Mouse (Mus musculus): ENCODE data around the gene Pex12. TPM values are rescaled to one million over a fixed set of nuclear protein-coding genes. Genes with fewer than 3 reads are reported as not detected.
A peak's percentile ranks its signal among the peaks of the same experiment; 100 is the strongest.

The Pex12 gene
- polyA plus RNA-seq, 1 experiment from 2014 or later: 9.3 TPM

- WGBS: 67% methylated on average over 2 of the region's 2 CpGs
- 0 out of 2 replicates have a peak, but pooled peaks have one; percentile 36 for TF ChIP-seq CTCF (IDR thresholded peaks at IDR 0.05; ENCODE audit: low read depth)
- H3K4me3 ChIP-seq (ENCODE audit: low read depth, low read length): no peak overlapping the region
- no peak for ATAC-seq
- H3K4me1 ChIP-seq (replicated peaks; ENCODE audit: control insufficient read depth, insufficient read depth, low read length): no peaks in the 10 kb centered on the region
- no peak overlapping the region for H3K9ac ChIP-seq (ENCODE audit: low read depth, low read length)
- no peaks in the 10 kb centered on the region for H3K9me3 ChIP-seq (ENCODE audit: control insufficient read depth)
- no peak overlapping the region for H3K27ac ChIP-seq (ENCODE audit: low read depth, low read length)
- H3K4me2 ChIP-seq (replicated peaks; ENCODE audit: low read depth): no peak overlapping the region
- H3K27me3 ChIP-seq (replicated peaks; ENCODE audit: control insufficient read depth, insufficient read depth, low read length): no peaks in the 10 kb centered on the region
- 0 out of 2 replicates have a peak, but pooled peaks cover 7% of the 10 kb centered on the region for H3K36me3 ChIP-seq (ENCODE audit: control insufficient read depth, insufficient read depth)
Observed at GRCm38 (mm10) chr11:83301431-83301831, 955 bp downstream of the Pex12 start.

GRCm38 (mm10) chr11:83299724-83300123 is 2.7 kb downstream of the Pex12 start:
- no peak overlapping the region for H3K27ac ChIP-seq (ENCODE audit: low read depth, low read length)
- no peaks in the 10 kb centered on the region for H3K9me3 ChIP-seq (ENCODE audit: control insufficient read depth)
- no peaks in the 10 kb centered on the region for H3K4me1 ChIP-seq (replicated peaks; ENCODE audit: control insufficient read depth, insufficient read depth, low read length)
- no peak for ATAC-seq
- H3K4me3 ChIP-seq (ENCODE audit: low read depth, low read length): no peak overlapping the region
- no peak for TF ChIP-seq CTCF (IDR thresholded peaks at IDR 0.05; ENCODE audit: low read depth)
- no peak overlapping the region for H3K4me2 ChIP-seq (replicated peaks; ENCODE audit: low read depth)
- no peak overlapping the region for H3K9ac ChIP-seq (ENCODE audit: low read depth, low read length)
- WGBS: 87% methylated on average over 9 of the region's 9 CpGs
- peaks cover 13% of the 10 kb centered on the region for H3K36me3 ChIP-seq (ENCODE audit: control insufficient read depth, insufficient read depth)
- no peaks in the 10 kb centered on the region for H3K27me3 ChIP-seq (replicated peaks; ENCODE audit: control insufficient read depth, insufficient read depth, low read length)

- H3K4me2 ChIP-seq (replicated peaks; ENCODE audit: low read depth): peak within 1 kb of the TSS; percentile 76
- H3K27ac ChIP-seq (ENCODE audit: low read depth, low read length): peak within 1 kb of the TSS; percentile 92
- WGBS: 2% methylated on average over 56 of the region's 56 CpGs
- TF ChIP-seq CTCF (IDR thresholded peaks at IDR 0.05; ENCODE audit: low read depth): 0 out of 2 replicates have a peak, but pooled peaks have one; percentile 5
- no peaks in the 10 kb centered on the region for H3K4me1 ChIP-seq (replicated peaks; ENCODE audit: control insufficient read depth, insufficient read depth, low read length)
- no peaks in the 10 kb centered on the region for H3K9me3 ChIP-seq (ENCODE audit: control insufficient read depth)
- H3K36me3 ChIP-seq (ENCODE audit: control insufficient read depth, insufficient read depth): peaks cover 13% of the 10 kb centered on the region
- ATAC-seq: peak; percentile 92
- H3K4me3 ChIP-seq (ENCODE audit: low read depth, low read length): peak within 1 kb of the TSS; percentile 68
- peak within 1 kb of the TSS; percentile 74 for H3K9ac ChIP-seq (ENCODE audit: low read depth, low read length)
- H3K27me3 ChIP-seq (replicated peaks; ENCODE audit: control insufficient read depth, insufficient read depth, low read length): no peaks in the 10 kb centered on the region
Observed at GRCm38 (mm10) chr11:83298225-83299195, 3.9 kb downstream of the Pex12 start, which contains the start of gene Ap2b1. Ap2b1 (plus strand) TSS chr11:83299024.

GRCm38 (mm10) chr11:83297816-83298215 is 4.6 kb downstream of the Pex12 start:
- Histone ChIP-seq H3K27me3 (replicated peaks; ENCODE audit: control insufficient read depth, insufficient read depth, low read length) (no peaks in the 10 kb centered on the region), H3K27ac (ENCODE audit: low read depth, low read length) (peak overlapping the region; percentile 92; the same call in 1 of the 2 replicates)
- ATAC-seq: no peak

GRCm38 (mm10) chr11:83294133-83294532 is 8.3 kb downstream of the Pex12 start:
- no peak overlapping the region for H3K27ac ChIP-seq (ENCODE audit: low read depth, low read length)
- H3K4me1 ChIP-seq (replicated peaks; ENCODE audit: control insufficient read depth, insufficient read depth, low read length): no peaks in the 10 kb centered on the region; the same call in 1 of the 2 replicates
- no peaks in the 10 kb centered on the region for H3K9me3 ChIP-seq (ENCODE audit: control insufficient read depth)
- no peak for ATAC-seq
- no peaks in the 10 kb centered on the region for H3K27me3 ChIP-seq (replicated peaks; ENCODE audit: control insufficient read depth, insufficient read depth, low read length)
- no peak overlapping the region for H3K9ac ChIP-seq (ENCODE audit: low read depth, low read length)
- no peak overlapping the region for H3K4me3 ChIP-seq (ENCODE audit: low read depth, low read length)
- H3K4me2 ChIP-seq (replicated peaks; ENCODE audit: low read depth): no peak overlapping the region
- TF ChIP-seq CTCF (IDR thresholded peaks at IDR 0.05; ENCODE audit: low read depth): no peak
- H3K36me3 ChIP-seq (ENCODE audit: control insufficient read depth, insufficient read depth): peaks cover 13% of the 10 kb centered on the region
- 91% methylated on average over 2 of the region's 2 CpGs for WGBS

More at GRCm38 (mm10) chr11:83297816-83298215, 4.6 kb downstream of the Pex12 start:
- H3K9me3 ChIP-seq (ENCODE audit: control insufficient read depth): no peaks in the 10 kb centered on the region
- 53% methylated on average over 6 of the region's 6 CpGs for WGBS
- peak; percentile 25; the same call in 1 of the 2 replicates for TF ChIP-seq CTCF (IDR thresholded peaks at IDR 0.05; ENCODE audit: low read depth)
- H3K4me3 ChIP-seq (ENCODE audit: low read depth, low read length): peak overlapping the region; percentile 68
- H3K36me3 ChIP-seq (ENCODE audit: control insufficient read depth, insufficient read depth): peaks cover 13% of the 10 kb centered on the region
- H3K9ac ChIP-seq (ENCODE audit: low read depth, low read length): peak overlapping the region; percentile 74; the same call in 1 of the 2 replicates
- no peaks in the 10 kb centered on the region for H3K4me1 ChIP-seq (replicated peaks; ENCODE audit: control insufficient read depth, insufficient read depth, low read length)
- peak overlapping the region; percentile 76 for H3K4me2 ChIP-seq (replicated peaks; ENCODE audit: low read depth)

GRCm38 (mm10) chr11:83293182-83293581 is 9.2 kb downstream of the Pex12 start:
- peak overlapping the region; percentile 73 for H3K4me2 ChIP-seq (replicated peaks; ENCODE audit: low read depth)
- H3K27ac ChIP-seq (ENCODE audit: low read depth, low read length): no peak overlapping the region
- TF ChIP-seq CTCF (IDR thresholded peaks at IDR 0.05; ENCODE audit: low read depth): no peak
- H3K4me3 ChIP-seq (ENCODE audit: low read depth, low read length): no peak overlapping the region
- no peak for ATAC-seq
- H3K9me3 ChIP-seq (ENCODE audit: control insufficient read depth): no peaks in the 10 kb centered on the region
- no peaks in the 10 kb centered on the region; the same call in 1 of the 2 replicates for H3K4me1 ChIP-seq (replicated peaks; ENCODE audit: control insufficient read depth, insufficient read depth, low read length)
- no peaks in the 10 kb centered on the region for H3K27me3 ChIP-seq (replicated peaks; ENCODE audit: control insufficient read depth, insufficient read depth, low read length)
- WGBS: 86% methylated on average over 1 of the region's 1 CpGs
- H3K36me3 ChIP-seq (ENCODE audit: control insufficient read depth, insufficient read depth): peaks cover 13% of the 10 kb centered on the region
- no peak overlapping the region for H3K9ac ChIP-seq (ENCODE audit: low read depth, low read length)
